Mouse (Mus musculus): ENCODE results near the gene S100z. TPM values are rescaled to one million over a fixed set of nuclear protein-coding genes. Genes with fewer than 3 reads are reported as not detected.

S100z gene
- total RNA-seq (2021) = not detected

- intact Hi-C loops (cut with DNase I) = no loop called here
- no peak for DNase-seq
These were observed at the start of gene S100z for GRCm38 (mm10) chr13:95478671-95479413. TSS of gene S100z (minus strand) at chr13:95478721.

GRCm38 (mm10) chr13:95524674-95525491 lies 46.4 kb upstream of the S100z start, which contains the start of gene F2rl1:
TSS of gene F2rl1 (minus strand) at chr13:95525227.
- peak; percentile 65 for DNase-seq
- intact Hi-C loops (cut with DNase I) = no loop called here

- intact Hi-C loops (cut with DNase I) = no loop called here
- no peak for DNase-seq
These were observed 45.8 kb upstream of the S100z start for GRCm38 (mm10) chr13:95524424-95524673.

- peak; percentile 44 to 60 for DNase-seq
- intact Hi-C loops (cut with DNase I) = no loop called here
These were observed 45.3 kb upstream of the S100z start for GRCm38 (mm10) chr13:95523659-95524423.

- intact Hi-C loops (cut with DNase I) = no loop called here
- no peak for DNase-seq
These were observed 43.7 kb upstream of the S100z start for GRCm38 (mm10) chr13:95522176-95522575.

GRCm38 (mm10) chr13:95521029-95521428 lies 42.5 kb upstream of the S100z start:
- DNase-seq = no peak
- intact Hi-C loops (cut with DNase I) = no loop called here

- intact Hi-C loops (cut with DNase I) = no loop called here
- DNase-seq = no peak
These were observed 36.2 kb upstream of the S100z start for GRCm38 (mm10) chr13:95514756-95515155.

- intact Hi-C loops (cut with DNase I) = no loop called here
- DNase-seq = no peak
These were observed 31.5 kb upstream of the S100z start for GRCm38 (mm10) chr13:95510054-95510453.

GRCm38 (mm10) chr13:95503279-95503917 lies 24.9 kb upstream of the S100z start:
- intact Hi-C loops (cut with DNase I) = no loop called here
- no peak for DNase-seq

GRCm38 (mm10) chr13:95496601-95497000 lies 18.1 kb upstream of the S100z start:
- no peak for DNase-seq
- intact Hi-C loops (cut with DNase I) = no loop called here

- DNase-seq = peak in 1 of 2 experiments; percentile 13
- intact Hi-C loops (cut with DNase I) = no loop called here
These were observed 16.3 kb upstream of the S100z start for GRCm38 (mm10) chr13:95494812-95495211.

- DNase-seq = peak in 1 of 2 experiments; percentile 25
- intact Hi-C loops (cut with DNase I) = no loop called here
These were observed 14.8 kb upstream of the S100z start for GRCm38 (mm10) chr13:95493296-95493695.

- intact Hi-C loops (cut with DNase I) = no loop called here
These were observed 12.8 kb upstream of the S100z start for GRCm38 (mm10) chr13:95491327-95491726.

GRCm38 (mm10) chr13:95484664-95485063 lies 6.1 kb upstream of the S100z start:
- intact Hi-C loops (cut with DNase I) = no loop called here
- peak in 1 of 2 experiments; percentile 13 for DNase-seq

More at GRCm38 (mm10) chr13:95491327-95491726, 12.8 kb upstream of the S100z start:
- no peak for DNase-seq

- DNase-seq = peak; percentile 84 to 90
- intact Hi-C loops (cut with DNase I) = loop anchor here (1.0 kb wide), 1 partner anchor 91 kb away; no protein-coding TSS in a partner anchor
These were observed 2.9 kb upstream of the S100z start for GRCm38 (mm10) chr13:95481428-95481827.

GRCm38 (mm10) chr13:95477173-95477572 lies 1.3 kb downstream of the S100z start:
- intact Hi-C loops (cut with DNase I) = no loop called here

GRCm38 (mm10) chr13:95475124-95475523 lies 3.4 kb downstream of the S100z start:
- intact Hi-C loops (cut with DNase I) = no loop called here
- no peak for DNase-seq

More at GRCm38 (mm10) chr13:95477173-95477572, 1.3 kb downstream of the S100z start:
- no peak for DNase-seq

- no peak for DNase-seq
- intact Hi-C loops (cut with DNase I) = no loop called here
These were observed 4.2 kb downstream of the S100z start for GRCm38 (mm10) chr13:95474294-95474693.

GRCm38 (mm10) chr13:95470970-95471369 lies 7.6 kb downstream of the S100z start:
- intact Hi-C loops (cut with DNase I) = no loop called here
- DNase-seq = peak in 1 of 2 experiments; percentile 44

GRCm38 (mm10) chr13:95451529-95451928 lies 27.0 kb downstream of the S100z start:
- DNase-seq = peak; percentile 58 to 62
- intact Hi-C loops (cut with DNase I) = no loop called here
